Comparison of ENCODE assay signal across 15 mouse cellular contexts in the genomic region with DNA sequence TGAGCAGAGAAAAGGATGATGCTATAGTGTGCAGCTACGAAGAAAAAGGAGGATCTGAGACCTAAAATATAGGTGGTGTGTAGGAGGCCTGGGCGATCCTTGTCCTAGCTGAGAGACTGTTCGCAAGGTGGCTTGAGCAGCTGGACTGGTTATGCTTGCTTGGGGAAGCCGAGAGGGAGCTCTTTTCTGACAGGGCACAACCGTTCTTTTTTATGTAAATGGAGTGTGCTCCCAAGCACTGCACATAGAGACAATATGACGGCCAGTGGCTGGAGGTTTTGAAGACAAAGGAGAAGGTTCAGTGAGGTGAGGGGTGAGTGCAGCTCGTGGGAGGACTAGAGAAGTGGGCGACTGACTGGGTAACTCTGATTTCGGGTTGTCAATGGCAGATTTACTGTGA. TPM values are rescaled to one million over a fixed set of nuclear protein-coding genes. Genes with fewer than 3 reads are reported as not detected.
DNase-seq lines count a peak whose midpoint lies in the region; ATAC-seq lines count a peak whose summit lies in the region.
"Had no signal": no experiment of that assay in that cellular context is flagged by ENCODE, and none has a peak within 500 bp of the region (broad histone marks: within the 10 kb centered on the region; RNA-seq: fewer than 3 reads in every experiment).

No protein-coding gene starts in this region.

- no peaks in the 10 kb centered on the region for H3K27me3 ChIP-seq in forebrain, embryonic 15.5 days
- peaks cover 84% of the 10 kb centered on the region for H3K27me3 ChIP-seq in midbrain, embryonic 10.5 days (ENCODE audit: low read depth, poor library complexity, severe bottlenecking)
- H3K27me3 ChIP-seq in neural tube, embryonic 15.5 days (replicated peaks) = no peaks in the 10 kb centered on the region
- H3K27me3 ChIP-seq: CH12.LX; heart, embryonic 13.5 days had no signal

- peak; percentile 21 for DNase-seq in embryo, embryonic 11 days
- peak; percentile 30 for DNase-seq in midbrain, embryonic 10.5 days (ENCODE audit: low spot score)
- DNase-seq in gastrocnemius, adult 18-20 months (ENCODE audit: low spot score) = no peak
- DNase-seq in cerebellum, adult 11-12 months = no peak
- no peak for DNase-seq in ovary, postnatal 10 days (ENCODE audit: low spot score)
- DNase-seq: adrenal gland, postnatal 10 days; gastrocnemius, postnatal 25 days; liver; lung, postnatal 14 days had no signal

- peaks cover 10% of the 10 kb centered on the region; the same call in 1 of the 2 replicates for H3K4me1 ChIP-seq in forebrain, embryonic 15.5 days
- H3K4me1 ChIP-seq in midbrain, embryonic 10.5 days = peaks cover 16% of the 10 kb centered on the region
- peaks cover 4% of the 10 kb centered on the region for H3K4me1 ChIP-seq in neural tube, embryonic 15.5 days
- H3K4me1 ChIP-seq: heart, embryonic 13.5 days had no signal

- 31% methylated on average over 9 of the region's 9 CpGs for WGBS in forebrain, embryonic 15.5 days
- WGBS in midbrain, embryonic 10.5 days = 37% methylated on average over 9 of the region's 9 CpGs
- WGBS in neural tube, embryonic 15.5 days = 41% methylated on average over 9 of the region's 9 CpGs

- H3K9me3 ChIP-seq in forebrain, embryonic 15.5 days = no peaks in the 10 kb centered on the region
- no peaks in the 10 kb centered on the region for H3K9me3 ChIP-seq in midbrain, embryonic 10.5 days (replicated peaks)
- no peaks in the 10 kb centered on the region for H3K9me3 ChIP-seq in neural tube, embryonic 15.5 days (replicated peaks)
- H3K9me3 ChIP-seq: heart, embryonic 13.5 days had no signal

- no peak overlapping the region for H3K4me3 ChIP-seq in forebrain, embryonic 15.5 days
- peak overlapping the region; percentile 20; the same call in 1 of the 2 replicates for H3K4me3 ChIP-seq in midbrain, embryonic 10.5 days
- H3K4me3 ChIP-seq in neural tube, embryonic 15.5 days (replicated peaks) = no peak overlapping the region
- H3K4me3 ChIP-seq: erythroblast, embryonic 14.5 days; heart, embryonic 13.5 days had no signal

- peak; percentile 60 for ATAC-seq in forebrain, embryonic 15.5 days (replicated peaks)
- ATAC-seq in neural tube, embryonic 15.5 days (ENCODE audit: low FRiP score) = peak; percentile 37; the same call in 1 of the 2 replicates

- H3K4me2 ChIP-seq in forebrain, embryonic 15.5 days (replicated peaks) = peak overlapping the region; percentile 3; the same call in 1 of the 2 replicates
- no peak overlapping the region for H3K4me2 ChIP-seq in neural tube, embryonic 15.5 days
- H3K4me2 ChIP-seq: heart, embryonic 13.5 days had no signal

- peak overlapping the region; percentile 77 for H3K27ac ChIP-seq in forebrain, embryonic 15.5 days (replicated peaks)
- peak overlapping the region; percentile 76 for H3K27ac ChIP-seq in midbrain, embryonic 10.5 days (replicated peaks)
- H3K27ac ChIP-seq in neural tube, embryonic 15.5 days (replicated peaks) = peak overlapping the region; percentile 75
- H3K27ac ChIP-seq: heart, embryonic 13.5 days; kidney, postnatal 0 days had no signal

- H3K9ac ChIP-seq in forebrain, embryonic 15.5 days (replicated peaks) = no peak overlapping the region
- H3K9ac ChIP-seq in neural tube, embryonic 15.5 days (replicated peaks) = no peak overlapping the region
- H3K9ac ChIP-seq: heart, embryonic 13.5 days had no signal

- H3K36me3 ChIP-seq in forebrain, embryonic 15.5 days = no peaks in the 10 kb centered on the region
- no peaks in the 10 kb centered on the region for H3K36me3 ChIP-seq in midbrain, embryonic 10.5 days
- H3K36me3 ChIP-seq in neural tube, embryonic 15.5 days = no peaks in the 10 kb centered on the region
- H3K36me3 ChIP-seq: heart, embryonic 13.5 days had no signal

RNA-seq across cellular contexts. Expression of a gene that starts 18.7 kb away (rescaled TPM):
- polyA plus RNA-seq in forebrain, embryonic 15.5 days (2015; fragmentation: Nextera tagmentation; extraction: Ambion mirVana) = 174 and 177 TPM in 2 replicates
- polyA plus RNA-seq in midbrain, embryonic 10.5 days (2016; fragmentation: Nextera tagmentation; extraction: Ambion mirVana) = 224 and 230 TPM in 2 replicates
- 134 and 144 TPM in 2 replicates for polyA plus RNA-seq in neural tube, embryonic 15.5 days (2015; fragmentation: Nextera tagmentation; extraction: Ambion mirVana)
- total RNA-seq in gastrocnemius, adult 18-20 months (2021) = 10 to 100 TPM; 45.6 to 53.7 TPM

RNA-seq across cellular contexts. Expression of a gene that starts 18.8 kb away (rescaled TPM):
- polyA plus RNA-seq in forebrain, embryonic 15.5 days (2015; fragmentation: Nextera tagmentation; extraction: Ambion mirVana) = 2.9 and 3.4 TPM in 2 replicates
- 7.9 and 9.2 TPM in 2 replicates for polyA plus RNA-seq in midbrain, embryonic 10.5 days (2016; fragmentation: Nextera tagmentation; extraction: Ambion mirVana)
- polyA plus RNA-seq in neural tube, embryonic 15.5 days (2015; fragmentation: Nextera tagmentation; extraction: Ambion mirVana) = 4.1 and 7.2 TPM in 2 replicates
- 1 to 10 TPM; 2.0 to 2.2 TPM for total RNA-seq in gastrocnemius, adult 18-20 months (2021)

RNA-seq across cellular contexts. Expression of a gene that starts 34.2 kb away (rescaled TPM):
- 220 and 235 TPM in 2 replicates for polyA plus RNA-seq in forebrain, embryonic 15.5 days (2015; fragmentation: Nextera tagmentation; extraction: Ambion mirVana)
- 260 and 328 TPM in 2 replicates for polyA plus RNA-seq in midbrain, embryonic 10.5 days (2016; fragmentation: Nextera tagmentation; extraction: Ambion mirVana)
- 184 and 216 TPM in 2 replicates for polyA plus RNA-seq in neural tube, embryonic 15.5 days (2015; fragmentation: Nextera tagmentation; extraction: Ambion mirVana)
- total RNA-seq in gastrocnemius, adult 18-20 months (2021) = 100 to 1,000 TPM; 125 to 133 TPM

RNA-seq across cellular contexts. Expression of a gene that starts 36.3 kb away (rescaled TPM):
- 0.28 and 0.45 TPM in 2 replicates for polyA plus RNA-seq in forebrain, embryonic 15.5 days (2015; fragmentation: Nextera tagmentation; extraction: Ambion mirVana)
- 1.0 and 1.3 TPM in 2 replicates for polyA plus RNA-seq in midbrain, embryonic 10.5 days (2016; fragmentation: Nextera tagmentation; extraction: Ambion mirVana)
- polyA plus RNA-seq in neural tube, embryonic 15.5 days (2015; fragmentation: Nextera tagmentation; extraction: Ambion mirVana) = 0.75 and 2.6 TPM in 2 replicates
- under 1 TPM; 0.23 to 0.43 TPM for total RNA-seq in gastrocnemius, adult 18-20 months (2021)

Comparison
In these comparisons a context has a peak if more than half of its experiments do, and no peak if none do; other contexts are left out.
1. DNase-seq: peak in embryo, embryonic 11 days (single experiment) and midbrain, embryonic 10.5 days (single experiment); none in gastrocnemius, adult 18-20 months (single experiment), cerebellum, adult 11-12 months (single experiment) and ovary, postnatal 10 days (single experiment).
2. Peak in every context shown above with its lines, with median percentiles within 50 percentile points of each other: H3K27ac ChIP-seq.